Mouse (Mus musculus): ENCODE measurements around the gene Nipsnap1. TPM values are rescaled to one million over a fixed set of nuclear protein-coding genes. Genes with fewer than 3 reads are reported as not detected.
A peak's percentile ranks its signal among the peaks of the same experiment; 100 is the strongest.

Gene Nipsnap1
- polyA plus RNA-seq, 1 experiment from 2014 or later: 147 TPM

DNA sequence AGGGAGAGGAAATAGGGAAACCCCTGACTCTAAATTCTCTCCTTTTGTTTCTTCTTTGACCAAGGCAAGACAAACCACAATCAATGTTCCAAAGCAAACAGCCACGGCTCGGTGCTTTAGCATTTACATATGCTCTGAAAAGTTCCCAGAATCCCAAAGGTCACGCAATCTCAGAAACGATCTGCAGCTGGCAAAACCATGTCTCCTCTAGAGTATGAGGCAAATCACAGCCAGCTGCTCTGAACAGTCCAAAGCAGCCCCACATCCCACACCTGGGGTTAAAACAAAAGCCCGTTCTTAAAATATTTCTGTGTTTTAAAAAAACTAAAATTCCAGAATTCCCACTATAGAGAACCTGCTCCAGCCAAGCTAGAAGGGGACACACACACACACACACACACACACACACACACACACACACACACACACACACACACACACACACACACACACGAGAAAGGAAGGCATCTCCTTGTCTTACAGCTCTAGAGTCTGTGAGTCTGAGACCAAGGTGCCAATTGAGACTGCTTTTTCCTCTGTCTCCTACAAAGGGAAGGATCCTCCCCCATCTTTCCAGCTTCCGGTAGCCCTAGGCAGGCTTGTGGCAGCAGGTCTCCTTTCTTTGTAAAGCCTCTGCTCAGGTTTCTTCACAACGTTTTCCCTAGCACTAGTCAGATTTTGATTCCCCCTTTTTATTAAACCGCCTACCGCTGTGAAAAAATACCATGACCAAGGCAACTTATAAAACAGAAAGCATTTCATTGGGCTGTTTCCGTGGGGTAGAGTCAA, 11.7 kb upstream of the Nipsnap1 start:
- Histone ChIP-seq H3K9me3 (ENCODE audit: control insufficient read depth, low read length) (no peaks in the 10 kb centered on the region), H3K36me3 (ENCODE audit: control insufficient read depth, insufficient read depth) (no peaks in the 10 kb centered on the region), H3K4me2 (ENCODE audit: low read length) (no peak overlapping the region), H3K4me1 (replicated peaks; ENCODE audit: control insufficient read depth, insufficient read depth, low read length) (no peaks in the 10 kb centered on the region), H3K4me3 (replicated peaks; ENCODE audit: low read length) (no peak overlapping the region), H3K9ac (replicated peaks; ENCODE audit: low read depth, low read length) (no peak overlapping the region), H3K27ac (ENCODE audit: low read length) (no peak overlapping the region), H3K27me3 (replicated peaks; ENCODE audit: control insufficient read depth, insufficient read depth, low read length) (no peaks in the 10 kb centered on the region)
- 54% methylated on average over 11 of the region's 11 CpGs for WGBS
- no peak for ATAC-seq

DNA sequence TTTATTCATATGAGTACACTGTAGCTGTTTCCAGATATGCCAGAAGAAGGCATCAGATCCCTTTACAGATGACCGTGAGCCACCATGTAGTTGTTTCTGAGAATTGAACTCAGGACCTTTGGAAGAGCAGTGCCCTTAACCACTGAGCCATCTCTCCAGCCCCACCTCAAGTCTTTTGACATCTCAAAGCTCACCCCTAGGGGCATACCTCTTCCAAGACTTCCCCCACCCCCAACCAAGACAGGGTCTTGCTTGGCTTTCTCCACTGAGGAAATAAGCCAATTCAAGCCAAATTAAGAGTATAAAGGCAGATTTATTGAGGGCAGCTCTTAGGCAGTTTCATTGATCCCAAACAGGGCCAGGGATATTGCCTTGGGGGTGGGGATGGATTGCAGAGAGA, 11.0 kb upstream of the Nipsnap1 start:
- H3K4me2 ChIP-seq (ENCODE audit: low read length): no peak overlapping the region
- no peak overlapping the region for H3K9ac ChIP-seq (replicated peaks; ENCODE audit: low read depth, low read length)
- WGBS: 93% methylated on average over 1 of the region's 1 CpGs

GRCm38 (mm10) chr11:4865645-4866251, 8.0 kb upstream of the Nipsnap1 start:
- Histone ChIP-seq H3K27ac (ENCODE audit: low read length) (no peak overlapping the region), H3K4me3 (replicated peaks; ENCODE audit: low read length) (no peak overlapping the region), H3K4me2 (ENCODE audit: low read length) (no peak overlapping the region), H3K4me1 (replicated peaks; ENCODE audit: control insufficient read depth, insufficient read depth, low read length) (no peaks in the 10 kb centered on the region), H3K36me3 (ENCODE audit: control insufficient read depth, insufficient read depth) (no peaks in the 10 kb centered on the region), H3K9me3 (ENCODE audit: control insufficient read depth, low read length) (no peaks in the 10 kb centered on the region), H3K9ac (replicated peaks; ENCODE audit: low read depth, low read length) (no peak overlapping the region), H3K27me3 (replicated peaks; ENCODE audit: control insufficient read depth, insufficient read depth, low read length) (no peaks in the 10 kb centered on the region)
- no peak for ATAC-seq
- 28% methylated on average over 10 of the region's 10 CpGs for WGBS

More for the DNA sequence above, 11.0 kb upstream of the Nipsnap1 start:
- no peaks in the 10 kb centered on the region for H3K27me3 ChIP-seq (replicated peaks; ENCODE audit: control insufficient read depth, insufficient read depth, low read length)
- no peak for ATAC-seq
- H3K9me3 ChIP-seq (ENCODE audit: control insufficient read depth, low read length): no peaks in the 10 kb centered on the region
- no peaks in the 10 kb centered on the region for H3K36me3 ChIP-seq (ENCODE audit: control insufficient read depth, insufficient read depth)
- H3K4me3 ChIP-seq (replicated peaks; ENCODE audit: low read length): no peak overlapping the region
- H3K27ac ChIP-seq (ENCODE audit: low read length): no peak overlapping the region
- H3K4me1 ChIP-seq (replicated peaks; ENCODE audit: control insufficient read depth, insufficient read depth, low read length): no peaks in the 10 kb centered on the region

DNA sequence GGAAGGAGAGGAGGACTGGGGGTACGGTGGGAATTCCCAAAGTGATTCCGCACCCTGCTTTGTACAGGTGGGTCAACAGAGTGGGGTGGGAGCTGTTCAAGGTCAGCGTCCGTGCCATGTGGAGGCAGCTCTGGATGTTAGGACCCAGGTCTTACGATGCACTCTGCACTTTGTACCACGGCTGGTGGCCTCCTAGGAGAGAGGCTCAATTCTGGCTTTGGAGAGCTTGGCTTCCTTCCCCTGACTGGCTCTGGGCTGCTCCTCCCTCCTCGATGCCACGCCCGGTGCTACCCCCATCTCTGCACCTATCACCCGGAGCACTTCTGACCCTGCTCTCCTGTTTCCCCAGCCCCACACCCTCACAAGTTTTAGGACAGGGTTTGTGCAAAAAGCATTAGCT, 800 bp downstream of the Nipsnap1 start:
- H3K9me3 ChIP-seq (ENCODE audit: control insufficient read depth, low read length): no peaks in the 10 kb centered on the region
- peaks cover 2% of the 10 kb centered on the region; the same call in 1 of the 2 replicates for H3K36me3 ChIP-seq (ENCODE audit: control insufficient read depth, insufficient read depth)
- peaks cover 14% of the 10 kb centered on the region for H3K4me1 ChIP-seq (replicated peaks; ENCODE audit: control insufficient read depth, insufficient read depth, low read length)
- H3K4me2 ChIP-seq (ENCODE audit: low read length): peak overlapping the region; percentile 64
- H3K27me3 ChIP-seq (replicated peaks; ENCODE audit: control insufficient read depth, insufficient read depth, low read length): no peaks in the 10 kb centered on the region
- H3K27ac ChIP-seq (ENCODE audit: low read length): peak overlapping the region; percentile 10; the same call in 1 of the 2 replicates
- 6% methylated on average over 10 of the region's 10 CpGs for WGBS
- peak; percentile 47 for ATAC-seq
- peak overlapping the region; percentile 97 for H3K9ac ChIP-seq (replicated peaks; ENCODE audit: low read depth, low read length)
- peak overlapping the region; percentile 90 for H3K4me3 ChIP-seq (replicated peaks; ENCODE audit: low read length)

DNA sequence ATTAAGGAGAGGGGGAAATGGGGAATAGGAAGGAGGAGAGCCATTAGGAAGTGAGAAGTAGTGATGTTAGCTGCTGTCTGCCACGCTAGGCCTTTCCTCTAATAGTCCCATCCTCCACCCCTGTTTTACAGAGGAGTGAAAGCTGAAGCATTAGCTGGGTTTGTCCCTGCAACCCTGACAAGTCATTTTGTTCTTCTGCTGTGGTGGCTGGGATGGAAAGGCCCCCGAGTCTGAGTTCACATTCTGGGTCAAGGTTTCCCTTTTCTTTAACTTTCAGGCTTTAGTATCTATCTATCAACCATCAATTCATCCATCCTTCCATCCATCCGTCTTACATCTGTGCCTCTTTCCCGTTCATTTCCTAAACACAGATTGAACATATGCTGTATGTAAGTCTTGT, 7.3 kb downstream of the Nipsnap1 start:
- H3K9ac ChIP-seq (replicated peaks; ENCODE audit: low read depth, low read length): no peak overlapping the region
- H3K27me3 ChIP-seq (replicated peaks; ENCODE audit: control insufficient read depth, insufficient read depth, low read length): no peaks in the 10 kb centered on the region
- H3K4me1 ChIP-seq (replicated peaks; ENCODE audit: control insufficient read depth, insufficient read depth, low read length): no peaks in the 10 kb centered on the region
- no peak for ATAC-seq
- no peak overlapping the region for H3K4me2 ChIP-seq (ENCODE audit: low read length)
- 86% methylated on average over 4 of the region's 4 CpGs for WGBS
- H3K9me3 ChIP-seq (ENCODE audit: control insufficient read depth, low read length): no peaks in the 10 kb centered on the region
- H3K36me3 ChIP-seq (ENCODE audit: control insufficient read depth, insufficient read depth): peaks cover 9% of the 10 kb centered on the region; the same call in 1 of the 2 replicates
- no peak overlapping the region for H3K4me3 ChIP-seq (replicated peaks; ENCODE audit: low read length)
- no peak overlapping the region for H3K27ac ChIP-seq (ENCODE audit: low read length)

GRCm38 (mm10) chr11:4882892-4883627, 9.3 kb downstream of the Nipsnap1 start:
- Histone ChIP-seq H3K27ac (ENCODE audit: low read length) (no peak overlapping the region), H3K4me2 (ENCODE audit: low read length) (no peak overlapping the region), H3K4me1 (replicated peaks; ENCODE audit: control insufficient read depth, insufficient read depth, low read length) (no peaks in the 10 kb centered on the region), H3K36me3 (ENCODE audit: control insufficient read depth, insufficient read depth) (peaks cover 8% of the 10 kb centered on the region; the same call in 1 of the 2 replicates), H3K9ac (replicated peaks; ENCODE audit: low read depth, low read length) (no peak overlapping the region), H3K9me3 (ENCODE audit: control insufficient read depth, low read length) (no peaks in the 10 kb centered on the region), H3K4me3 (replicated peaks; ENCODE audit: low read length) (no peak overlapping the region), H3K27me3 (replicated peaks; ENCODE audit: control insufficient read depth, insufficient read depth, low read length) (no peaks in the 10 kb centered on the region)
- WGBS: 61% methylated on average over 14 of the region's 14 CpGs
- ATAC-seq: no peak

DNA sequence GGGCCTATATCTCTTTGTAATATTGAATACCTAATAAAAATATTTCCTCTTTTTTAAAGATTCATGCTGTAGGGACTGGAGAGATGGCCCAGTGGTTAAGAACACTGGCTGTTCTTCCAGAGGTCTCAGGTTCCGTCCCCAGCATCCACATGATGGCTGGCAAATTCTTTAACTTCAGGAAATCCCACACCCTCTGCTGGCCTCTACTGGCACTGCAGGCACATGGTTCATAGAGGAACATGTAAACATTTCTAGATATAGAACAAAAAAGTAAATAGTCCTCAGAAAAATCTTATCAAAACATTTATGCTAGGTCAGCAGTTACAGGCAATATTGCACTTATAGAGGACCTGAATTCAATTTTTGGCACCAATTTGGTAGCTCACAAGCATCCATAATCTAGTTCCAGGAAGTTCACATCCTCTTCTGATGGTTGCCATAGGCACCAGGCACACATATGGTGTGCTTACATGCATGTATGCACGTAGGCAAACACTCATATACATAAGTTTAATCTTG, 11.7 kb downstream of the Nipsnap1 start:
- 67% methylated on average over 2 of the region's 2 CpGs for WGBS
- Histone ChIP-seq H3K4me1 (replicated peaks; ENCODE audit: control insufficient read depth, insufficient read depth, low read length) (no peaks in the 10 kb centered on the region), H3K4me3 (replicated peaks; ENCODE audit: low read length) (no peak overlapping the region), H3K9me3 (ENCODE audit: control insufficient read depth, low read length) (no peaks in the 10 kb centered on the region), H3K27ac (ENCODE audit: low read length) (no peak overlapping the region), H3K27me3 (replicated peaks; ENCODE audit: control insufficient read depth, insufficient read depth, low read length) (no peaks in the 10 kb centered on the region), H3K9ac (replicated peaks; ENCODE audit: low read depth, low read length) (no peak overlapping the region), H3K36me3 (ENCODE audit: control insufficient read depth, insufficient read depth) (peaks cover 23% of the 10 kb centered on the region), H3K4me2 (ENCODE audit: low read length) (no peak overlapping the region)
- ATAC-seq: no peak

- Histone ChIP-seq H3K27me3 (replicated peaks; ENCODE audit: control insufficient read depth, insufficient read depth, low read length) (no peaks in the 10 kb centered on the region), H3K4me1 (replicated peaks; ENCODE audit: control insufficient read depth, insufficient read depth, low read length) (no peaks in the 10 kb centered on the region), H3K4me3 (replicated peaks; ENCODE audit: low read length) (no peak overlapping the region), H3K4me2 (ENCODE audit: low read length) (no peak overlapping the region), H3K27ac (ENCODE audit: low read length) (no peak overlapping the region), H3K9me3 (ENCODE audit: control insufficient read depth, low read length) (no peaks in the 10 kb centered on the region), H3K36me3 (ENCODE audit: control insufficient read depth, insufficient read depth) (peaks cover 33% of the 10 kb centered on the region), H3K9ac (replicated peaks; ENCODE audit: low read depth, low read length) (no peak overlapping the region)
- ATAC-seq: no peak
- 96% methylated on average over 3 of the region's 3 CpGs for WGBS
Measured at GRCm38 (mm10) chr11:4886987-4887386, 13.2 kb downstream of the Nipsnap1 start.

All from forebrain, embryonic 16.5 days (tissue).